Mouse (Mus musculus): ENCODE data around the gene Rnf113a2. TPM values are rescaled to one million over a fixed set of nuclear protein-coding genes. Genes with fewer than 3 reads are reported as not detected.

Gene Rnf113a2
- polyA plus RNA-seq, 1 experiment = 5.4 TPM

DNA sequence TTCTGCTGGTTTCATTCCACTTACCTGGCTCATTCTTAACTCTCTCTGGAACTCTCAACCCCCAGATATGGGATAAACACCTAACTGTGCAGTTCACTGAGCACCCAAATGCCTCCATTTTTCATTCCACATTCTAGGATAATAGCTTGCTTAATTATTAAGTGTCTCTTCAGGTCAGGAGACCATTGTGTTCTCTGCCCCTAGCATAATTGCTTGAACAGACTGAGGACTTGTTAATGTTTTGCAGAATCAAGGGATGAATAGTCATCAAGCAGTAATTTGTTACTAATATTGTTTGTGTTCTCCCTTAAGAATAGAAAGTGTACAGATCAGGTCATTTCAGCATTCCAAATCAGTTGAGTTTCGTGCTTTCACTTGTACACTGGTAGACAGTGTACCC is 30.4 kb downstream of the Rnf113a2 start:
- WGBS = 74% methylated on average over 1 of the region's 1 CpGs
- H3K4me3 ChIP-seq (replicated peaks; ENCODE audit: extremely low read depth, low read depth, low read length) = no peak overlapping the region
- H3K4me1 ChIP-seq (ENCODE audit: control insufficient read depth, insufficient read depth, low read length) = no peaks in the 10 kb centered on the region; the same call in 1 of the 2 replicates
- TF ChIP-seq CTCF (IDR thresholded peaks at IDR 0.05; ENCODE audit: insufficient read depth, low read length) (no peak), POLR2A (IDR thresholded peaks at IDR 0.05; ENCODE audit: borderline replicate concordance, extremely low read depth, low read depth, low read length) (no peak)
- no peak for DNase-seq

DNA sequence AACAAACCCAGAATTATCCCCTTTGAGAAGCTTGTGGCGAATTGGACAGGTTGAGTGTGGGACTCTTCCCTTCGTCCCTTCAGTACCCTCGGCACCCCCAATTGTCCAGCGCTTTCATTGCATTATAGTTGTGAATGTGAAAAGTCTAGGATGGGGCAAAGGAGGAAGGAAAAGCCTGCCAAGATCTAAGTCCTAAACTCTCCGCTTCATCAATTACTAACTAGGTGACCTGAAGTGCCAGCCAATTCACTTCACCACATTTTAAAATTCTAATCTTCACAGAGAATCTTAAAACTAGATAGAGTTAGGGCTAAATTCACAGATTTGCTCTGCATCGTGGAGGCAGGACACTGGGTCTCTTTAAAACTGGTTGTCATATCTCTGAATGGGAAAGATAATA is 31.2 kb downstream of the Rnf113a2 start:
- TF ChIP-seq POLR2A (IDR thresholded peaks at IDR 0.05; ENCODE audit: borderline replicate concordance, extremely low read depth, low read depth, low read length) (no peak), CTCF (IDR thresholded peaks at IDR 0.05; ENCODE audit: insufficient read depth, low read length) (no peak)
- H3K4me3 ChIP-seq (replicated peaks; ENCODE audit: extremely low read depth, low read depth, low read length) = no peak overlapping the region
- 90% methylated on average over 6 of the region's 6 CpGs for WGBS
- DNase-seq = no peak
- H3K4me1 ChIP-seq (ENCODE audit: control insufficient read depth, insufficient read depth, low read length) = no peaks in the 10 kb centered on the region; the same call in 1 of the 2 replicates

DNA sequence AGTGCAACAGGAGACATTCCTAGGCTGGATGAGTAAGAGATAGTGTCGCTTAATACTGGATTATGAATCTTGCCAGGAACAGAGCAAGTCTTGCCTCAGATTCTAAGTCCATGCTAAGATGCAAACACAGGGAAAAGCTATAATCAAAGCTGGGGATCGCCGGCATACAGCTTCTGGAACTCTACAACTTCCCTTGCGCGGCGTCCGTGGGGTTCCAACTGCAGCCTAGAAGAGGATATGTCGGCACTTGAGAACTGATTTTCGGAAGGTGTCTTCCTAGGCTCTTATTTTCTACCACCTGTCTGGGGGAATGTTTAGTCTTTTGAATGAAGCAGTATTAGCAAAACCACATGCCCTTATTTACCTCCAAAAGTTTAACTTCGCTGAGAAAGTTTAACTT is 32.9 kb downstream of the Rnf113a2 start:
- Histone ChIP-seq H3K4me3 (replicated peaks; ENCODE audit: extremely low read depth, low read depth, low read length) (no peak overlapping the region), H3K4me1 (ENCODE audit: control insufficient read depth, insufficient read depth, low read length) (peaks cover 2% of the 10 kb centered on the region; the same call in 1 of the 2 replicates)
- WGBS = 51% methylated on average over 10 of the region's 10 CpGs
- no peak for DNase-seq
- TF ChIP-seq CTCF (IDR thresholded peaks at IDR 0.05; ENCODE audit: insufficient read depth, low read length) (no peak), POLR2A (IDR thresholded peaks at IDR 0.05; ENCODE audit: borderline replicate concordance, extremely low read depth, low read depth, low read length) (no peak)

DNA sequence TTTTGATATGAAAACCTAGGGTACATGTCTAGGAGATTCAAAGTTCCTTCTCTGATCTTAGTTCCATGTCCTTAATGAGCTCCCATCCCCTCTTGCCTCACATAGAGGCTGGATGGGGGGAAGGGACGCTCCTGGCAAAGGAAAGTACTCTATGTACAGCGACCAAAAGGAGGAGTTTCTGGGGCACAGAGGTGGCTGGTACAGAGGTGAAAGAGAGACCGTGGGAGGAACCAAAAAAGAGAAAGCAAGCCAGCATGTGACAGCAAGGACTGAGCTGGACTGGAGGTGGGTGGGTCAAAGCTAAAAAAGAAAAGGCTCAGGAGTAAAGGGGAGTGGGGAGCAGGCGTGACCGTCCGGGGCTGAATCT is 33.3 kb downstream of the Rnf113a2 start:
- under 1% methylated on average over 6 of the region's 6 CpGs for WGBS
- TF ChIP-seq CTCF (IDR thresholded peaks at IDR 0.05; ENCODE audit: insufficient read depth, low read length) = no peak
- TF ChIP-seq POLR2A (IDR thresholded peaks at IDR 0.05; ENCODE audit: borderline replicate concordance, extremely low read depth, low read depth, low read length) = no peak
- peak overlapping the region; percentile 73 for H3K4me3 ChIP-seq (replicated peaks; ENCODE audit: extremely low read depth, low read depth, low read length)
- peaks cover 2% of the 10 kb centered on the region; the same call in 1 of the 2 replicates for H3K4me1 ChIP-seq (ENCODE audit: control insufficient read depth, insufficient read depth, low read length)
- no peak for DNase-seq

DNA sequence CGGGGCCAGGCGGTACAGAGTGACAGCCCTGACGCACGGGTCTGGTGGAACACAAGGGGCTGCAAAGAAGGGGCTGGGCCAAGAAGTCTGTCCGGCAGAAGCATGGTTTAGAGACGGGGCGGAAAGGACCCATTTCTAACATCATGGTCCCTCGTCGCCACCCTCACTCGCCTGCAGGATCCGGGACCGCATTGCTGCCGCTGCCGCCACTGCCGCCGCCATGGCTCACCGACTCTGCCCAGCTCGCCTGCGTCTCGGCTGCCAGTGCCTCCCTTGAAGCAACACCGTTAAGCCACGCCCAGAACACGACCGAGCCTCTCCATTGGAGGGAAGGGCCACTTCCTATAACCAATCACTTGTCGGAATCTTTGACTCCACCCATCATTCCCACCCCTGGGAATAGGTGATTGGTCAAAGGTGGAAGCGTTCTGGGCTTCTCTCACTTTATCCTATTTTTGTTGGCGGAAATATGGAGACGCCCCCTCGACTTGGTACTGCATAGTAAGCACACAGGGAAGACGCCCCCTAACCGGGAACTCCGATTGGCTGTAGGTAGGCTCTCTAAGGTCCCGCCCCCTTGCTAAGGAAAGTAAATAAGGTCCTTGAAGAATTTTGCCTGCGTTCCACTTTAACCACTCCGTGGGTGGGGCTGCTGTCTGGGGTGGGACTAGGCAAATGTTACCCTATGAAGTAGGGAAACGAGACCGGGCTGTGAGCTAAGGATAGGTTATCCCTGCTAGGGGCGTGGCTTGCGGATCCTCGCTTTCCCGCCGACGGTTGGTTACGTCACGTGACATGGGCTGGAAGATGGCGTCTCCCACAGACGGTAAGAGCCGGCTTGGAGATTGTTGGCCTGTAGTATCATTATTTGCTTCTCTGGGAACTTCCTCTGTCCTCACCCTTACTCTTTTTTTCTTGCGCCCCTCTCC is 34.0 kb downstream of the Rnf113a2 start, which contains the start of the genes Aldh6a1 and Lin52:
Gene Aldh6a1, minus strand, starts transcription at position 287 of the 929 bp plus-strand sequence.
Gene Lin52, plus strand, starts transcription at position 705 of the 929 bp plus-strand sequence.
- under 1% methylated on average over 49 of the region's 49 CpGs for WGBS

DNA sequence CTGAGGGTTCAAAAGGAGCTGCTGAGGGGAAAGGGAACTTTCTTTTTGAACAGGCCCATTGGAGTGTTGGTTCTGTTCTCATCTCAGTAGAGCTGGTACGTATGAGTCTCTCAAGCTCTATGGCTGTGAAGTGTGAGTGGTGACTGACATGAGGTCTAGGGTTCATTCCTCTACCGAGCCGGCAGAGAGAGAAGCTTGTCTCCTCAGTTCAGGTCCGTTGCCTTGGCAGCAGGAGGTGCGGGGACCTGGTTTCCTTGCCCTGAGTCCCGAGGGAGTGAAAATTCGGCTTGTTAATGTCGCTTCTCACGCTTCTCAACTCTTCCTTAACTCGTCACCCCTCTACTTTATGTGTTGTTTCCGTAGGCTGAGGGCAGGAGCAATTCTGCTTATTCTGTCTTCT is 34.8 kb downstream of the Rnf113a2 start:
- 4% methylated on average over 11 of the region's 11 CpGs for WGBS
- peak; percentile 12 for DNase-seq
- H3K4me3 ChIP-seq (replicated peaks; ENCODE audit: extremely low read depth, low read depth, low read length) = peak overlapping the region; percentile 74
- H3K4me1 ChIP-seq (ENCODE audit: control insufficient read depth, insufficient read depth, low read length) = peaks cover 2% of the 10 kb centered on the region; the same call in 1 of the 2 replicates
- TF ChIP-seq CTCF (IDR thresholded peaks at IDR 0.05; ENCODE audit: insufficient read depth, low read length) (no peak), POLR2A (IDR thresholded peaks at IDR 0.05; ENCODE audit: borderline replicate concordance, extremely low read depth, low read depth, low read length) (no peak)

More for the DNA sequence above, 34.0 kb downstream of the Rnf113a2 start, which contains the start of the genes Aldh6a1 and Lin52:
- Histone ChIP-seq H3K4me1 (ENCODE audit: control insufficient read depth, insufficient read depth, low read length) (peaks cover 2% of the 10 kb centered on the region; the same call in 1 of the 2 replicates), H3K4me3 (replicated peaks; ENCODE audit: extremely low read depth, low read depth, low read length) (peak within 1 kb of the TSS; percentile 74)
- DNase-seq = peak; percentile 94
- TF ChIP-seq CTCF (IDR thresholded peaks at IDR 0.05; ENCODE audit: insufficient read depth, low read length) (no peak), POLR2A (IDR thresholded peaks at IDR 0.05; ENCODE audit: borderline replicate concordance, extremely low read depth, low read depth, low read length) (peak; percentile 97)

DNA sequence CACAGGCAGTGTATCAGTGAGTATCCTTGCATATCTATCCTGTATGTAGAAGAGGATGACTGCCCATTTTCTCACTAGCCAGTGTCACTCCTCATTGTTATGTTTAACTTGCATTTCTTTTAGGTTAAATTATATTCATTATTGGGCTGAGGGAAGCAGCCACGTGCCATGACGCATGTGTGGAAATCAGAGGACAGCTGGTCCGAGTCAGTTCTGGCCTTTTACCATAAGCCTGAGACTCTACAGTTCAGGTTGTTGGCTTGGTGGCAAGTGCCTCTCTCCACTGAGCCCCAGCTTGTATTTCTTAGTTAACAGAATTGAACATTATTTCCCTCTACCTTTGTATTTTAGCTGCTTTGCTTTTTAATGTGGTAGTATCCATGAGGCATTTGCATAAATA is 39.9 kb downstream of the Rnf113a2 start:
- TF ChIP-seq POLR2A (IDR thresholded peaks at IDR 0.05; ENCODE audit: borderline replicate concordance, extremely low read depth, low read depth, low read length) = no peak
- no peak for TF ChIP-seq CTCF (IDR thresholded peaks at IDR 0.05; ENCODE audit: insufficient read depth, low read length)
- DNase-seq = no peak
- H3K4me3 ChIP-seq (replicated peaks; ENCODE audit: extremely low read depth, low read depth, low read length) = no peak overlapping the region
- H3K4me1 ChIP-seq (ENCODE audit: control insufficient read depth, insufficient read depth, low read length) = peaks cover 2% of the 10 kb centered on the region; the same call in 1 of the 2 replicates
- WGBS = 94% methylated on average over 3 of the region's 3 CpGs

DNA sequence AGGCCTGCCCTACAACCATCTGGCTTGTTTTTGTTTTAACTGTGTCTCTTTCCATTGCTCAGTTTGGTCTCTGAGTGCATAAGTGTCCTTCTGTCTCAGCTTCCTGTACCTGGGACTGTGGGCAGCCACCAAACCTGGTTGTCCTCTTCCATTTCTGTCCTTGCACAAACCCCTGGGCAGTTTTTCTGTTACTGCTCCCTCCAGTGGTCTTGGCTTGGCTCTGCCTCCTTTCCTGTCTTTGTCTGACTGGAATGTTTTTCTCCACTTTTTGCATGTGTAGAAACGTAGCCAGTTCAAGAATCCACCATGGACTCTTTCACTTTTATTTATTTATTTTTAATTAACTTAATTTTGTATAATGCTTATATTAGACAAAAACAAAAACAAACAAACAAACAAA is 42.8 kb downstream of the Rnf113a2 start:
- TF ChIP-seq CTCF (IDR thresholded peaks at IDR 0.05; ENCODE audit: insufficient read depth, low read length) (0 out of 2 replicates have a peak, but pooled peaks have one; percentile 3), POLR2A (IDR thresholded peaks at IDR 0.05; ENCODE audit: borderline replicate concordance, extremely low read depth, low read depth, low read length) (no peak)
- H3K4me1 ChIP-seq (ENCODE audit: control insufficient read depth, insufficient read depth, low read length) = no peaks in the 10 kb centered on the region
- H3K4me3 ChIP-seq (replicated peaks; ENCODE audit: extremely low read depth, low read depth, low read length) = no peak overlapping the region
- DNase-seq = no peak
- 46% methylated on average over 1 of the region's 1 CpGs for WGBS

DNA sequence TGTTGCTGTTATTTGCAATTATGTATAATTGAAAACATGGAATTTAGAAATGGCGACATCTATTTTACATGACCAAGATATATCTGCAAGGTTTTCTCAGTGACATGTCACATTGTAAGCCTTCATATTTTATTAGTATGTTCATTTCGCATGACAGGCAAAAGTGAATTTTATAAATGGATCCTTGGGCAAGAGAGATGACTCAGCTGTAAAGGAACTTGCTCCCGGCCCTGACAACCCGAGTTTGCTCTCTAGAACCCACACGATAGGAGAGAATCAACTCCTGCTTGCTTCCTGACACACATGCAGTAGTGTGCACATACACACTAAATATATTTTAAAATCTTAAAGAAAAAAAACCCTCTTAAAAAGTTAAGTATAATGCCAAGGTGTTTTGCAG is 44.4 kb downstream of the Rnf113a2 start:
- Histone ChIP-seq H3K4me1 (ENCODE audit: control insufficient read depth, insufficient read depth, low read length) (no peaks in the 10 kb centered on the region), H3K4me3 (replicated peaks; ENCODE audit: extremely low read depth, low read depth, low read length) (no peak overlapping the region)
- TF ChIP-seq CTCF (IDR thresholded peaks at IDR 0.05; ENCODE audit: insufficient read depth, low read length) (no peak), POLR2A (IDR thresholded peaks at IDR 0.05; ENCODE audit: borderline replicate concordance, extremely low read depth, low read depth, low read length) (no peak)
- 87% methylated on average over 5 of the region's 5 CpGs for WGBS
- DNase-seq = no peak
